Mouse (Mus musculus) kidney, postnatal 0 days (tissue): ENCODE data around the gene Gm4131. TPM values are rescaled to one million over a fixed set of nuclear protein-coding genes. Genes with fewer than 3 reads are reported as not detected.

ENCODE experiments used
- ATAC-seq: fragments of 200-750 bp; cut with Nextera tagmentation; replicated peaks from 2 replicates; pipeline ENCODE4 v1.8.0; 2017; ENCODE audit warnings: low read depth, moderate number of reproducible peaks, moderate TSS enrichment, moderate library complexity; ENCODE audit not compliant: low FRiP score
- DNase-seq: peaks from one replicate; pipeline ENCODE4 v3.0.0-alpha.2; 2016; ENCODE audit warnings: low spot score
- H3K27ac ChIP-seq: fragments of 300-500 bp; sonication (generic); 2 replicates; pipeline ENCODE4 v1.5.1; 2014; ENCODE audit warnings: mild to moderate bottlenecking
- H3K27me3 ChIP-seq: fragments of 300-500 bp; sonication (generic); 2 replicates; pipeline ENCODE4 v1.6.1; 2014; ENCODE audit warnings: low read length, mixed read lengths; ENCODE audit not compliant: insufficient read depth
- H3K36me3 ChIP-seq: fragments of 300-500 bp; sonication (generic); 2 replicates; pipeline ENCODE4 v1.6.1; 2014; ENCODE audit warnings: low read length, mixed read lengths; ENCODE audit not compliant: insufficient read depth
- H3K4me1 ChIP-seq: fragments of 300-500 bp; sonication (generic); replicated peaks from 2 replicates; pipeline ENCODE4 v1.6.1; 2014; ENCODE audit warnings: antibody characterized with exemption, low read length, mixed read lengths; ENCODE audit not compliant: insufficient read depth
- H3K4me2 ChIP-seq: fragments of 300-500 bp; sonication (generic); 2 replicates; pipeline ENCODE4 v1.6.1; 2014; ENCODE audit warnings: mild to moderate bottlenecking, low read length, moderate library complexity, mixed read lengths
- H3K4me3 ChIP-seq: fragments of 300-500 bp; sonication (generic); replicated peaks from 2 replicates; pipeline ENCODE4 v1.5.1; 2014; ENCODE audit warnings: low read depth, low read length
- H3K9ac ChIP-seq: fragments of 300-500 bp; sonication (generic); 2 replicates; pipeline ENCODE4 v1.6.1; 2014; ENCODE audit warnings: low read depth, low read length
- H3K9me3 ChIP-seq: fragments of 300-500 bp; sonication (generic); replicated peaks from 2 replicates; pipeline ENCODE4 v1.6.1; 2016; ENCODE audit warnings: low read length, inconsistent platforms, mixed read lengths
- CTCF ChIP-seq: IDR thresholded peaks from 2 replicates; pipeline ENCODE4 v1.5.1; 2016; ENCODE audit warnings: antibody characterized with exemption, low read depth, mild to moderate bottlenecking, moderate library complexity
- WGBS: fragments of 180-500 bp; shearing (Covaris S2); extraction: QIAGEN DNeasy Blood & Tissue Kit; methylation state at CpG from one replicate; pipeline ENCODE4 v1.1.7; 2014; 5-methylcytosine and 5-hydroxymethylcytosine counted together
- polyA plus RNA-seq: library from polyadenylated mRNA; unstranded; fragments of >200 nt; fragmentation: Nextera tagmentation; extraction: Ambion mirVana; gene quantifications from 2 replicates; pipeline ENCODE4 v1.2.1, GENCODE M21; 2015

Gm4131 gene
- polyA plus RNA-seq, 1 experiment from 2014 or later, result 0.78 TPM

DNA sequence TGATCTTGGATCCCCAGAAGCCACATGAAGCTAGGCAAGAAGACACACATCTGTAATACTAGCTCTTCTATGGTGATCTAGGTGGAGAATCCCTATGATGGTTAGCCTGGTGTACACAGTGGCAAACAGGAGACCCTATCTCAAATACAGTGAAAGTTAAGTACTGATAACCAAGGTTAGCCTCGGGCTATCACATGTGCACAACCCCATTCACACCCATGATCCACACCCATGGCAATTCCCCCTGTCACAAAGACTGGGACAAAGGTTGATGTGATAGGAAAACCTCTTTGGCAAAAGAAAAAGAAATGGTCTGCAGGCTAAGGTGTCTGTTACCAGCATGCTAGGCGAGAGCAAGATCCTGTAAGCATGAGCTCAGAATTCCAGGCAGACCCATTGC lies 94.7 kb downstream of the Gm4131 start:
- Histone ChIP-seq H3K4me1 (no peaks in the 10 kb centered on the region), H3K27me3 (no peaks in the 10 kb centered on the region), H3K4me3 (no peak overlapping the region), H3K9ac (no peak overlapping the region), H3K4me2 (no peak overlapping the region), H3K36me3 (no peaks in the 10 kb centered on the region), H3K9me3 (no peaks in the 10 kb centered on the region), H3K27ac (no peak overlapping the region)
- DNase-seq (no peak), ATAC-seq (no peak)
- 88% methylated on average over 2 of the region's 2 CpGs for WGBS
- TF ChIP-seq CTCF, result no peak

DNA sequence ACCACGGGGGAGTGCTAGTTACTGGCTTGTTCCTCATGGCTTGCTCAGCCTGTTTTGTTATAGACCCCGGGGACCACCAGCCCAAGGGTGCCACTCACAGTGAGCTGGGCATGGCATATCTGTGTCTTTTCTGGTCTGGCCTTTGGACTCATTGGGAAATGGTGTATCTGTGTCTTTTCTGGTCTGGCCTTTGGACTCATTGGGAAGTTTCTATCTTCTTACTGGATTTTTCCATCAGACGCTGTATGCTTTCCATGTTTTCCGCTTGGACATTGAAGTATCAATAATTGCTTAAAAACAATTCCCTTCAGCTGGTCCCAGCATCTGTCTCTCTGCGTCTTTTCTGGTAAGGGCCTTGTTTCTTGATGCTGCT lies 98.0 kb downstream of the Gm4131 start:
- no peak for TF ChIP-seq CTCF
- DNase-seq, result no peak
- ATAC-seq, result no peak
- no peaks in the 10 kb centered on the region for H3K27me3 ChIP-seq
- WGBS, result 86% methylated on average over 5 of the region's 5 CpGs
- H3K4me2 ChIP-seq, result no peak overlapping the region
- H3K27ac ChIP-seq, result no peak overlapping the region
- H3K4me1 ChIP-seq, result no peaks in the 10 kb centered on the region
- H3K4me3 ChIP-seq, result no peak overlapping the region
- no peaks in the 10 kb centered on the region for H3K9me3 ChIP-seq
- no peaks in the 10 kb centered on the region for H3K36me3 ChIP-seq
- H3K9ac ChIP-seq, result no peak overlapping the region

DNA sequence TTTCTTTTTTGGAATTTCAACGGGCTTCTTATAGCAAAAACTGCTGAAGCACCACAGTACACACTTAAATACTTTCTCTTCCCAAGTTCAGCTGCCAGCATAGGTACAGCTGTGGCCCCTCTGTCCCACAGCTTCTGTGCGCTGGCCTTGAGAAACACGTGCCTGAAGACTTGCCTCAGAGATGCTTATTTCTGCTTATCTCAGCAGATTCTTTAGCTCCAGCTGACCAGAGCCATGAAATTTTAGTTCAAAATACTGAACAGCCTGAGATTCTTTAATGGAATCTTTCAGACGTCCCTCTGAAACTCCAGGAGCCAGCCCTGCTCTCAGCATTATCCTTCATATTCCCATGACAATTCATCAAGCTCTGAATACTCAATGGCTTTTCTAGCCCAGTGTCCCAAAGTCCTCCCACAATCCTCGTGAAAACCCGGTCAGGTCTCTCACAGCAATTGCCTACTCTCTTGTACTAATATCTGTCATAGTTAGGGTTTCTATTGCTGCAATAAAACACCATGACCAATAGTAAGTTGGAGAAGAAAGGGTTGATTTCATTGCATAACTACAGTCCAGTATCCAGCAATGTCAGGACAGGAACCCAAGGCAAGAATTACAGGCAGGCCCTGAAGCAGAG lies 98.5 kb downstream of the Gm4131 start:
- Histone ChIP-seq H3K27me3 (no peaks in the 10 kb centered on the region), H3K9ac (no peak overlapping the region), H3K9me3 (no peaks in the 10 kb centered on the region), H3K4me3 (no peak overlapping the region), H3K4me2 (no peak overlapping the region), H3K36me3 (no peaks in the 10 kb centered on the region), H3K27ac (no peak overlapping the region), H3K4me1 (no peaks in the 10 kb centered on the region)
- ATAC-seq, result no peak
- no peak for DNase-seq
- TF ChIP-seq CTCF, result no peak
- WGBS, result 65% methylated on average over 6 of the region's 6 CpGs

DNA sequence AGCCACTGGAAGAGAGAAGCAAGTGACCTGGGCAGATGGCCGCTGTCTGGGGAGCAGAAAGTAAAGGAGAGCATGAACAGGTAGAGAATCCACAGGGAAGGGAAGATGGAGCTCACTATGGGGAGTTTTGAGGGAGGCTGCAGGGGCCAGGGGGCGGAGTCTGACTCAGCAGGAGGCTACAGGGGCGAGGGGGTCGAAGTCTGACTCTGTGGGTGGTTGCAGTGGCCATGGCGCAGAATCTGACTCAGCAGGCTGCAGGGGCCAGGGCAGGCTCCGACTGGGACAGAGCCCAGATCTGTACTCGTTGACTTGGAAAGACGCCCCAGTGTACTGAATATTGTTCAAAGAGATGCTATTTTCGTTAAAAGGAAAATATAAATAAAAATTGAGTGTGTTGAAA lies 101.8 kb downstream of the Gm4131 start:
- H3K36me3 ChIP-seq, result no peaks in the 10 kb centered on the region
- peak overlapping the region; percentile 31; the same call in 1 of the 2 replicates for H3K4me2 ChIP-seq
- 0 out of 2 replicates have a peak overlapping the region, but pooled peaks have one; percentile 27 for H3K9ac ChIP-seq
- no peak overlapping the region for H3K27ac ChIP-seq
- H3K4me1 ChIP-seq, result no peaks in the 10 kb centered on the region
- TF ChIP-seq CTCF, result no peak
- no peak overlapping the region for H3K4me3 ChIP-seq
- ATAC-seq (peak; percentile 93), DNase-seq (peak; percentile 39)
- H3K9me3 ChIP-seq, result no peaks in the 10 kb centered on the region
- H3K27me3 ChIP-seq, result no peaks in the 10 kb centered on the region
- 23% methylated on average over 9 of the region's 9 CpGs for WGBS

DNA sequence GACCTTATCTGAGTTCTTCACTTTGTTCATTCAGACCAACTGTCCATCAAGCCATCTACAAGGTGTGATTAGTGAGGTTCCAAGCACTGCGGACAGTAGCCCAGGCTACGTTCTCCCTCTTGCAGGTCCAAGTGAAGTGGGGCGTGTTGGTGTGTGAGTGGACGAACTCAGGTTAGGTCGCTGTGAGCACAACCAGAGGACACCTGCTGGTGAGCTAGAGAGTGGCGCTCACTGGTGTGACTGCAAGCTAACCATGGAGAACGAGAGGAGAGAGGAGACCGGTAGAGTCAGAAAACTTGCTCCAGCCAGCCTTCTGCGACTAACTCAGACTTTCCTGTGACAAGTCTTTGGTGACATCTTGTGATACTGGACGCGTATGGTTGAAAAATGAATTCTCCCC lies 107.2 kb downstream of the Gm4131 start:
- WGBS, result 57% methylated on average over 11 of the region's 11 CpGs

DNA sequence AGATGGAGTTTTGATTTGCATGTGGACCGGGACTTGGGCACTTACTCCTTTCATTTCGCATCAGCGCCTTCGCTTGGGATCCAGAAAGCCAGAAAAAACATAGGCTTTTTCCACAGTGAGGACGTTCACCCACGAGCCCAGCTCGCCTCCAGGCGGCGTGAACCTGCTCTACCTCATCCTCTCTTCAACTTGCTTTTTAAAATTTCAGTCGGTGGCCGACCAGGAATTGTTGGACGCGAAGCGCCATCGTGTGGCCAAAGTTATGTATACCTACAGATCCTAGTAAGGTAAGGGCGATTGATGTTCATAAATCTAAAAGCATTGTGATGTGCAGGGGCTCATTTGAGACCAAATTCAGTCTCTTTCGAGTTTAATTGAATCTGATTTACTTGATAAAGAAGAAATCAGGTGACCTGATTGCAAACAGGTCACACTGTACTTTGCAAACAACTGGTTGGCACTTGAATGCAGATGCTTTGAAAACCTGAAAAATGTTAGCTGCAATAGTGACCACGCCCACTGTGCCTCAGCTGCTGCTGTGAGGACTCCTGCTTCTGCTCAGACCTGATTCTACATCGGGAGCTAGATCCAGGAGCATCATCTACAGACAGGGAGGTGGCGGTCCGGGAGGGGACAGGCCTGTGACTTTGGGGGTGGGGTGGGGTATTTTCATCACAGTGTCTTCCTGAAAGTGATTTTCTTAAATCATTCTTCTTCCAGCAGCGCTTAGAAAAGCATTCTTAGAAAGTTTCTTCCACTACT lies 109.1 kb downstream of the Gm4131 start:
- Histone ChIP-seq H3K27ac (no peak overlapping the region), H3K9ac (no peak overlapping the region), H3K27me3 (no peaks in the 10 kb centered on the region), H3K36me3 (no peaks in the 10 kb centered on the region), H3K9me3 (no peaks in the 10 kb centered on the region), H3K4me3 (no peak overlapping the region), H3K4me2 (peak overlapping the region; percentile 45), H3K4me1 (no peaks in the 10 kb centered on the region)
- ATAC-seq (peak; percentile 21; the same call in 1 of the 2 replicates), DNase-seq (peak; percentile 93)
- 16% methylated on average over 22 of the region's 22 CpGs for WGBS
- peak; percentile 96 for TF ChIP-seq CTCF

More for the DNA sequence above, 107.2 kb downstream of the Gm4131 start:
- Histone ChIP-seq H3K9me3 (no peaks in the 10 kb centered on the region), H3K27ac (no peak overlapping the region), H3K4me3 (no peak overlapping the region), H3K36me3 (no peaks in the 10 kb centered on the region), H3K4me1 (no peaks in the 10 kb centered on the region), H3K27me3 (no peaks in the 10 kb centered on the region), H3K4me2 (no peak overlapping the region), H3K9ac (no peak overlapping the region)
- DNase-seq (peak; percentile 34), ATAC-seq (no peak)
- peak; percentile 48; the same call in 1 of the 2 replicates for TF ChIP-seq CTCF
